Comparison of ENCODE assay signal across 14 mouse cellular contexts in the genomic region with DNA sequence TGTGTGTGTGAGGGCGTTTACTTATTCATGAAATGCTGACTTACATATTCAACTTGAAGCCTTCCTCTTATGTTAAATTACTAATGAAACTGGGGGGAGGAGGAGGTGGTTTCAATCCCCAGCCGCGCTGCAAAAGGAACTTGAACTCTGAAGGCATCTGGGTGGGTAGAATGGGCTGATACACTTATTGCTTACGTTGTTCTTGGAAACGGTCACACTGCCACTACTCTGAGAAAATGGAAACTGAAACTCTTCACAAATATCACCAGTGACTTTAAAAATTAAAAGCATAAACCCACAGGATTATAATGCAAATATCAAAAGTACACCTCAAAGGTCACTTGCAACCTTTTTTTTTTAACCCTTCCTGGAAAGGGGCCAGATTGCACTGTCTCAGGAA. TPM values are rescaled to one million over a fixed set of nuclear protein-coding genes. Genes with fewer than 3 reads are reported as not detected.
DNase-seq lines count a peak whose midpoint lies in the region; ATAC-seq and TF ChIP-seq lines count a peak whose summit lies in the region.
"Had no signal": no experiment of that assay in that cellular context is flagged by ENCODE, and none has a peak within 500 bp of the region (broad histone marks: within the 10 kb centered on the region; RNA-seq: fewer than 3 reads in every experiment).

No protein-coding gene starts in this region.

- WGBS in heart, adult 2 months = 38% methylated on average over 5 of the region's 5 CpGs
- WGBS in lung, postnatal 0 days = 44% methylated on average over 5 of the region's 5 CpGs

- TF ChIP-seq EP300 in heart, adult 2 months (IDR thresholded peaks at IDR 0.05; ENCODE audit: insufficient read depth, low read depth, low read length) = no peak
- TF ChIP-seq EP300 in lung, postnatal 0 days (IDR thresholded peaks at IDR 0.05) = no peak

- H3K9ac ChIP-seq in heart, adult 2 months (ENCODE audit: low read depth, low read length) = no peak overlapping the region
- H3K9ac ChIP-seq in lung, postnatal 0 days (replicated peaks; ENCODE audit: low read depth) = no peak overlapping the region
- H3K9ac ChIP-seq: hindbrain, embryonic 12.5 days had no signal

- no peaks in the 10 kb centered on the region for H3K27me3 ChIP-seq in heart, adult 2 months (ENCODE audit: control insufficient read depth, insufficient read depth, low read length)
- no peaks in the 10 kb centered on the region for H3K27me3 ChIP-seq in lung, postnatal 0 days (replicated peaks; ENCODE audit: insufficient read depth, low read length)
- H3K27me3 ChIP-seq: hindbrain, embryonic 12.5 days had no signal

- intact Hi-C loops in heart, adult 2 months (cut with DNase I) = no loop called here
- intact Hi-C loops in heart, postnatal 25 days (cut with DNase I) = no loop called here

- TF ChIP-seq CTCF in heart, adult 2 months (IDR thresholded peaks at IDR 0.05) = no peak
- no peak for TF ChIP-seq CTCF in lung, postnatal 0 days (IDR thresholded peaks at IDR 0.05)

- DNase-seq in heart, adult 2 months = no peak
- DNase-seq in heart, postnatal 25 days (ENCODE audit: low spot score) = no peak
- no peak for DNase-seq in lung, postnatal 0 days (ENCODE audit: low spot score)
- no peak for DNase-seq in lung, postnatal 25 days (ENCODE audit: low spot score)
- DNase-seq in naive thymus-derived CD4-positive, alpha-beta T cell, adult 2 months (ENCODE audit: low read depth) = peak; percentile 51
- no peak for DNase-seq in cerebellum, postnatal 10 days
- DNase-seq in MN1 (ENCODE audit: low spot score) = no peak
- DNase-seq: cerebellum, adult 8-10 months; kidney, adult 9 months; lung, postnatal 10 days had no signal

- peaks cover 20% of the 10 kb centered on the region for H3K4me1 ChIP-seq in heart, adult 2 months (ENCODE audit: control insufficient read depth, insufficient read depth, low read length)
- peaks cover 10% of the 10 kb centered on the region; the same call in 1 of the 2 replicates for H3K4me1 ChIP-seq in lung, postnatal 0 days (ENCODE audit: insufficient read depth, low read depth, low read length)

- no peak for ATAC-seq in lung, postnatal 0 days
- peak; percentile 40; the same call in 1 of the 2 replicates for ATAC-seq in common myeloid progenitor, adult 5-6 weeks (replicated peaks; ENCODE audit: low read depth, poor library complexity, severe bottlenecking)

- no peaks in the 10 kb centered on the region for H3K79me2 ChIP-seq in heart, adult 2 months (replicated peaks; ENCODE audit: control insufficient read depth, insufficient read depth, low read length)

- H3K36me3 ChIP-seq in heart, adult 2 months (ENCODE audit: control insufficient read depth, insufficient read depth, low read length) = peaks cover 4% of the 10 kb centered on the region
- no peaks in the 10 kb centered on the region for H3K36me3 ChIP-seq in lung, postnatal 0 days (ENCODE audit: insufficient read depth, low read length)
- H3K36me3 ChIP-seq: embryonic facial prominence, embryonic 10.5 days; hindbrain, embryonic 12.5 days had no signal

- no peak overlapping the region for H3K4me3 ChIP-seq in heart, adult 2 months
- H3K4me3 ChIP-seq in lung, postnatal 0 days (ENCODE audit: low read depth, low read length) = no peak overlapping the region
- H3K4me3 ChIP-seq: embryonic facial prominence, embryonic 10.5 days; hindbrain, embryonic 12.5 days had no signal

- H3K27ac ChIP-seq in heart, adult 2 months = 0 out of 2 replicates have a peak overlapping the region, but pooled peaks have one; percentile 1
- H3K27ac ChIP-seq in lung, postnatal 0 days (ENCODE audit: low read length) = peak overlapping the region; percentile 5
- H3K27ac ChIP-seq: embryonic facial prominence, embryonic 10.5 days; hindbrain, embryonic 12.5 days had no signal

- TF ChIP-seq POLR2A in heart, adult 2 months (IDR thresholded peaks at IDR 0.05; ENCODE audit: insufficient read depth, low read depth, low read length) = no peak

- H3K4me2 ChIP-seq in lung, postnatal 0 days (replicated peaks; ENCODE audit: low read depth, low read length) = no peak overlapping the region
- H3K4me2 ChIP-seq: hindbrain, embryonic 12.5 days had no signal

- H3K9me3 ChIP-seq in lung, postnatal 0 days (ENCODE audit: low read length) = no peaks in the 10 kb centered on the region
- H3K9me3 ChIP-seq: embryonic facial prominence, embryonic 10.5 days; hindbrain, embryonic 12.5 days had no signal

RNA-seq across cellular contexts. Expression of a gene that starts 37.5 kb away (rescaled TPM):
- 10 to 100 TPM; 80.9 to 85.2 TPM for total RNA-seq in heart, adult 2 months (2021)
- polyA plus RNA-seq in heart, adult 2 months (2012; rRNA removed) = 26.4 and 34.2 TPM in 2 replicates
- total RNA-seq in heart, postnatal 25 days (2021) = 10 to 100 TPM; 81.3 to 83.2 TPM
- polyA plus RNA-seq in lung, postnatal 0 days (2015; fragmentation: Nextera tagmentation; extraction: Ambion mirVana) = 11.8 and 12.0 TPM in 2 replicates
- total RNA-seq in common myeloid progenitor, adult 5-6 weeks (2017) = 1.4 and 3.9 TPM in 2 replicates
- total RNA-seq: MEL had no signal

Comparison
In these comparisons a context has a peak if more than half of its experiments do, and no peak if none do; other contexts are left out.
1. RNA of a gene that starts 37.5 kb away (total RNA-seq): 80.9 to 85.2 TPM in heart, adult 2 months and 81.3 to 83.2 TPM in heart, postnatal 25 days; 1.4 to 3.9 TPM in common myeloid progenitor, adult 5-6 weeks; every median in the first group is over 10 times any median in the second.